Mouse (Mus musculus): ENCODE data around the gene Spata46.

- no peak for TF ChIP-seq CTCF (IDR thresholded peaks at IDR 0.05; ENCODE audit: low read depth)
- TF ChIP-seq EP300 (optimal IDR thresholded peaks at IDR 0.05), result no peak
Observed at GRCm38 (mm10) chr1:170299496-170299895, 9.1 kb upstream of the Spata46 start.
